15 mouse cellular contexts compared by ENCODE assay signal in genomic region chr4:132238356-132238755, GRCm38 (mm10).
"Had no signal": no experiment of that assay in that cellular context is flagged by ENCODE, and none has a peak within 500 bp of the region (broad histone marks: within the 10 kb centered on the region; RNA-seq: fewer than 3 reads in every experiment).

No protein-coding gene starts in this region.

- ATAC-seq: midbrain, embryonic 15.5 days had no signal

- H3K4me3 ChIP-seq: liver, embryonic 15.5 days; midbrain, embryonic 10.5 days; midbrain, embryonic 12.5 days; midbrain, embryonic 15.5 days; neural tube, embryonic 12.5 days had no signal

- H3K4me1 ChIP-seq: midbrain, embryonic 10.5 days; midbrain, embryonic 12.5 days; midbrain, embryonic 15.5 days; neural tube, embryonic 12.5 days had no signal

- H3K27ac ChIP-seq: liver, embryonic 15.5 days; midbrain, embryonic 10.5 days; midbrain, embryonic 12.5 days; midbrain, embryonic 15.5 days; neural tube, embryonic 12.5 days had no signal

- DNase-seq: lung, adult 18-20 months; lung, embryonic 14.5 days; lung, postnatal 10 days; lung, postnatal 4 days; right cerebral cortex, postnatal 25 days; right cerebral cortex, postnatal 4 days; spleen, adult 18-20 months; thymus, adult 18-20 months; thymus, postnatal 14 days; thymus, postnatal 36 days had no signal

- H3K4me2 ChIP-seq: liver, embryonic 15.5 days; lung, embryonic 14.5 days; midbrain, embryonic 12.5 days; midbrain, embryonic 15.5 days; neural tube, embryonic 12.5 days had no signal

- H3K9me3 ChIP-seq: liver, embryonic 15.5 days; midbrain, embryonic 10.5 days; midbrain, embryonic 12.5 days; midbrain, embryonic 15.5 days; neural tube, embryonic 12.5 days had no signal

- H3K27me3 ChIP-seq: liver, embryonic 15.5 days; midbrain, embryonic 12.5 days; midbrain, embryonic 15.5 days; neural tube, embryonic 12.5 days had no signal

- H3K9ac ChIP-seq: liver, embryonic 15.5 days; lung, embryonic 14.5 days; midbrain, embryonic 12.5 days; midbrain, embryonic 15.5 days; neural tube, embryonic 12.5 days had no signal
